Mouse (Mus musculus) forebrain, embryonic 14.5 days (tissue): ENCODE data around the gene Tas2r135. TPM values are rescaled to one million over a fixed set of nuclear protein-coding genes. Genes with fewer than 3 reads are reported as not detected.

Source experiments
- ATAC-seq: fragments of 200-750 bp; cut with Nextera tagmentation; 2 replicates; pipeline ENCODE4 v1.8.0; 2017; ENCODE audit warnings: mild to moderate bottlenecking, moderate library complexity
- DNase-seq: peaks from one replicate; pipeline ENCODE4 v3.0.0-alpha.2; 2015; ENCODE audit warnings: low spot score
- H3K27ac ChIP-seq: fragments of 300-500 bp; sonication (generic); 2 replicates; pipeline ENCODE4 v1.5.1; 2014; ENCODE audit warnings: low read depth, mild to moderate bottlenecking, control low read depth, low read length, moderate library complexity
- H3K27me3 ChIP-seq: fragments of 300-500 bp; sonication (generic); replicated peaks from 2 replicates; pipeline ENCODE4 v1.6.1; 2014; ENCODE audit warnings: low read length, control low read depth, mixed read lengths; ENCODE audit not compliant: control insufficient read depth, insufficient read depth
- H3K36me3 ChIP-seq: fragments of 300-500 bp; sonication (generic); 2 replicates; pipeline ENCODE4 v1.6.1; 2014; ENCODE audit warnings: low read length, control low read depth; ENCODE audit not compliant: control insufficient read depth, insufficient read depth
- H3K4me1 ChIP-seq: fragments of 300-500 bp; sonication (generic); 2 replicates; pipeline ENCODE4 v1.6.1; 2014; ENCODE audit warnings: antibody characterized with exemption, low read length, control low read depth; ENCODE audit not compliant: control insufficient read depth, insufficient read depth
- H3K4me2 ChIP-seq: fragments of 300-500 bp; sonication (generic); 2 replicates; pipeline ENCODE4 v1.6.1; 2014; ENCODE audit warnings: mild to moderate bottlenecking, control low read depth, low read length
- H3K4me3 ChIP-seq: fragments of 300-500 bp; sonication (generic); 2 replicates; pipeline ENCODE4 v1.5.1; 2014; ENCODE audit warnings: low read depth, low read length, control low read depth
- H3K9ac ChIP-seq: fragments of 300-500 bp; sonication (generic); 2 replicates; pipeline ENCODE4 v1.6.1; 2014; ENCODE audit warnings: mild to moderate bottlenecking, low read length, control low read depth, moderate library complexity
- H3K9me3 ChIP-seq: fragments of 300-500 bp; sonication (generic); replicated peaks from 2 replicates; pipeline ENCODE4 v1.6.1; 2016; ENCODE audit warnings: low read length, control low read depth, mixed read lengths; ENCODE audit not compliant: control insufficient read depth
- WGBS: fragments of 180-500 bp; shearing (Covaris S2); extraction: QIAGEN DNeasy Blood & Tissue Kit; methylation state at CpG from one replicate; pipeline ENCODE4 v1.1.7; 2014; 5-methylcytosine and 5-hydroxymethylcytosine counted together
- polyA plus RNA-seq: library from polyadenylated mRNA; unstranded; fragments of >200 nt; fragmentation: Nextera tagmentation; extraction: Ambion mirVana; gene quantifications from 2 replicates; pipeline ENCODE4 v1.2.1, GENCODE M21; 2014

Gene Tas2r135
- polyA plus RNA-seq, 1 experiment from 2014 or later, result not detected

DNA sequence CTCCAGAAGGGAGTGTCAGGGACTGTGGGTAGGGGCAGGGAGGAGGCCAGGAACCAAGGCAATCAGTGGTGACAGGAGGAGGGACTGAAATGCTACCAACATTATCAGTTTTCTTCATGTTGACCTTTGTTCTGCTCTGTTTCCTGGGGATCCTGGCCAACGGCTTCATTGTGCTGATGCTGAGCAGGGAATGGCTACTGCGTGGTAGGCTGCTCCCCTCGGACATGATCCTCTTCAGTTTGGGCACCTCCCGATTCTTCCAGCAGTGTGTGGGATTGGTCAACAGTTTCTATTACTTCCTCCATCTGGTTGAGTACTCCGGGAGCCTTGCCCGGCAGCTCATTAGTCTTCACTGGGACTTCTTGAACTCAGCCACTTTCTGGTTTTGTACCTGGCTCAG is 29.2 kb downstream of the Tas2r135 start, which contains the start of gene Tas2r126:
Gene Tas2r126, plus strand, starts transcription at position 90 of the 400 bp plus-strand sequence.
- Histone ChIP-seq H3K27me3 (no peaks in the 10 kb centered on the region), H3K27ac (no peak within 1 kb of the TSS), H3K4me3 (no peak within 1 kb of the TSS), H3K9me3 (no peaks in the 10 kb centered on the region), H3K4me2 (no peak within 1 kb of the TSS), H3K9ac (no peak within 1 kb of the TSS), H3K36me3 (no peaks in the 10 kb centered on the region), H3K4me1 (no peaks in the 10 kb centered on the region)
- no peak for ATAC-seq
- 93% methylated on average over 6 of the region's 6 CpGs for WGBS
- DNase-seq, result no peak

DNA sequence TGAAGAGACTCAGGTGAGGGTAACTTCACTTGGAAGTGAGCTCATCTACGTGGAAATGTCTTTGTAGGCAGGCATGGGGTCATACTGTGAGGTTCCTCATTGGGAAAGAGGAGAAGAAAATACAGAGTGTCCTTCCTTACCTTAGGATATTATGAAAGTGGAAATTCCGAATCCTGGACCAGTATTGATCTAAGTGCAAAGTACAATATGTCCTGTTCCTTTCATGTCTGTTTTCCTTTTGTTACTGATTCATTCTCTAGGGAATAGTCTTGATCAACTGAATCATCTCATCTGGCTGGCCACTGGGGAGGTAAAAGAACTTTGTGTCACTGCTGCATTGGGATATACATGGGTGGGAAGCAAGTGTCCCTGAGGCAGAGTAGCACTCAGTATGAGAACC is 30.3 kb downstream of the Tas2r135 start:
- no peaks in the 10 kb centered on the region for H3K27me3 ChIP-seq
- H3K9me3 ChIP-seq, result no peaks in the 10 kb centered on the region
- 75% methylated on average over 2 of the region's 2 CpGs for WGBS
- no peak overlapping the region for H3K9ac ChIP-seq
- no peak overlapping the region for H3K4me2 ChIP-seq
- H3K27ac ChIP-seq, result no peak overlapping the region
- ATAC-seq (no peak), DNase-seq (no peak)
- no peaks in the 10 kb centered on the region for H3K4me1 ChIP-seq
- no peaks in the 10 kb centered on the region for H3K36me3 ChIP-seq
- H3K4me3 ChIP-seq, result no peak overlapping the region

DNA sequence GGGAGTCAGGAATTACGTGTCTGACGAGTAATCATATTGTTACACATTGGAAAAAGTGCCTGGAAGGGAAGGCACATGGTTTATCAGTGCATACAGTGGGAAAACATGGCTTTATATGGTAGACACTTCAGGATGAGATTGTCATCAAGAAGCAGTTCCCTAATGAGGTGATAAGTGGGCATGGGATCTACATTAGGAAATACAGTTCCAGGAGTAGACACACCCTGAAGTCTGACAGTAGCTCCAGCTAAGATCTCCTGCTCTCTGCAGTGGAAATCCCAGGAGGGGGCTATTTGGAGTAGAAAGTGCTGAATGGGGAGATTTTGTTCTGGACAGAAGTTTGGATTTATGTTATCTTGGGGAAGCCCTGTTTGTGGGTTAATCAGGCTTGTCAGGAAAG is 36.2 kb downstream of the Tas2r135 start:
- H3K36me3 ChIP-seq, result no peaks in the 10 kb centered on the region
- ATAC-seq (no peak), DNase-seq (no peak)
- no peak overlapping the region for H3K4me3 ChIP-seq
- no peak overlapping the region for H3K9ac ChIP-seq
- H3K9me3 ChIP-seq, result no peaks in the 10 kb centered on the region
- H3K27me3 ChIP-seq, result no peaks in the 10 kb centered on the region
- WGBS, result 83% methylated on average over 2 of the region's 2 CpGs
- H3K4me2 ChIP-seq, result no peak overlapping the region
- no peaks in the 10 kb centered on the region for H3K4me1 ChIP-seq
- H3K27ac ChIP-seq, result no peak overlapping the region

DNA sequence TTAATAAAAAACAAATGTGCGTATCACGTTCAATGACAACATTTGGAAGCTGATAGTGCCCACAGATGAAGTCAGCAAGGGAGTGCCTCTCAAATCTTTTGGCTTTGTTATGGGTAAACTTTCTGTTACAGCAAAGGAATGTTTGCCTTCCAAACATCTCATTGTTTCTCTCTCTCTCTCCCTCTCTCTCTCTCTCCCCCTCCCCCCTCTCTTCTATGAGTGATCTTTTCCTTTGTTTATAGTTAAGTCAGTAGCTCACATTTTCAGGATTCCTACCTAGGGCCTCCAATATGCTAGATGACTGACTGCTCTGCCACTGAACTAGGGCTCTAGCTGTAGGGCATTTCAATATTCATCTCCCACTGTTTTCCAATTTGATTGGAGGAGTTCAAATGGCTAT is 39.3 kb downstream of the Tas2r135 start:
- no peak for ATAC-seq
- no peaks in the 10 kb centered on the region for H3K4me1 ChIP-seq
- H3K9ac ChIP-seq, result no peak overlapping the region
- H3K4me3 ChIP-seq, result no peak overlapping the region
- no peak overlapping the region for H3K27ac ChIP-seq
- DNase-seq, result no peak
- no peaks in the 10 kb centered on the region for H3K36me3 ChIP-seq
- H3K4me2 ChIP-seq, result no peak overlapping the region
- H3K9me3 ChIP-seq, result no peaks in the 10 kb centered on the region
- 87% methylated on average over 2 of the region's 2 CpGs for WGBS
- no peaks in the 10 kb centered on the region for H3K27me3 ChIP-seq

- no peak overlapping the region for H3K9ac ChIP-seq
- H3K9me3 ChIP-seq, result no peaks in the 10 kb centered on the region
- no peak overlapping the region for H3K4me3 ChIP-seq
- ATAC-seq (no peak), DNase-seq (no peak)
- WGBS, result 85% methylated on average over 2 of the region's 2 CpGs
- H3K4me1 ChIP-seq, result no peaks in the 10 kb centered on the region
- no peaks in the 10 kb centered on the region for H3K36me3 ChIP-seq
- no peak overlapping the region for H3K4me2 ChIP-seq
- no peak overlapping the region for H3K27ac ChIP-seq
- no peaks in the 10 kb centered on the region for H3K27me3 ChIP-seq
Measured at GRCm38 (mm10) chr6:42447381-42447780, 42.1 kb downstream of the Tas2r135 start.

Other genes starting within 250 kb of the Tas2r135 start
- gene Tas2r144, start 190.1 kb upstream of the Tas2r135 start, polyA plus RNA-seq, result not detected in 2 replicates
- gene Gstk1, start 159.5 kb upstream of the Tas2r135 start, polyA plus RNA-seq, result 9.9 and 13.1 TPM in 2 replicates
- gene Tmem139, start 143.5 kb upstream of the Tas2r135 start, polyA plus RNA-seq, result not detected in 2 replicates
- gene Casp2, start 140.4 kb upstream of the Tas2r135 start, polyA plus RNA-seq, result 61.3 and 65.4 TPM in 2 replicates
- 1.3 and 1.6 TPM in 2 replicates for gene Clcn1, start 118.7 kb upstream of the Tas2r135 start, polyA plus RNA-seq
- gene Fam131b, start 80.8 kb upstream of the Tas2r135 start, polyA plus RNA-seq, result 4.7 and 5.6 TPM in 2 replicates
- gene Zyx, start 55.8 kb upstream of the Tas2r135 start, polyA plus RNA-seq, result 34.8 and 41.0 TPM in 2 replicates
- gene Epha1, start 32.2 kb upstream of the Tas2r135 start, polyA plus RNA-seq, result 0.05 and 0.07 TPM in 2 replicates
- gene Tas2r143, start 5.2 kb upstream of the Tas2r135 start, polyA plus RNA-seq, result not detected in 2 replicates
- not detected in 2 replicates for gene Tas2r126, start 29.1 kb downstream of the Tas2r135 start, polyA plus RNA-seq
- gene Olfr458, start 59.8 kb downstream of the Tas2r135 start, polyA plus RNA-seq, result not detected in 2 replicates
- not detected in 2 replicates for gene Olfr457, start 70.9 kb downstream of the Tas2r135 start, polyA plus RNA-seq
- not detected in 2 replicates for gene Olfr456, start 81.8 kb downstream of the Tas2r135 start, polyA plus RNA-seq
- gene Olfr455, start 142.2 kb downstream of the Tas2r135 start, polyA plus RNA-seq, result not detected in 2 replicates
- not detected in 2 replicates for gene Tcaf3, start 192.3 kb downstream of the Tas2r135 start, polyA plus RNA-seq
- 0.55 and 0.63 TPM in 2 replicates for gene Tcaf2, start 239.8 kb downstream of the Tas2r135 start, polyA plus RNA-seq